Mouse (Mus musculus) midbrain, embryonic 10.5 days (tissue): Measurements from ENCODE around the gene Ski. TPM values are rescaled to one million over a fixed set of nuclear protein-coding genes. Genes with fewer than 3 reads are reported as not detected.

ENCODE experiments used
- DNase-seq: peaks from one replicate; pipeline ENCODE4 v3.0.0-alpha.2; 2017; ENCODE audit warnings: low spot score
- H3K27ac ChIP-seq: fragments of 300-500 bp; sonication (generic); replicated peaks from 2 replicates; pipeline ENCODE4 v1.5.1; 2016; ENCODE audit warnings: mild to moderate bottlenecking
- H3K27me3 ChIP-seq: fragments of 300-500 bp; sonication (generic); 2 replicates; pipeline ENCODE4 v1.6.1; 2016; ENCODE audit warnings: low read depth, mild to moderate bottlenecking; ENCODE audit not compliant: poor library complexity, severe bottlenecking
- H3K36me3 ChIP-seq: fragments of 300-500 bp; sonication (generic); 2 replicates; pipeline ENCODE4 v1.6.1; 2016; ENCODE audit warnings: mild to moderate bottlenecking, moderate library complexity
- H3K4me1 ChIP-seq: fragments of 300-500 bp; sonication (generic); 2 replicates; pipeline ENCODE4 v1.6.1; 2016
- H3K4me3 ChIP-seq: fragments of 300-500 bp; sonication (generic); 2 replicates; pipeline ENCODE4 v1.5.1; 2016; ENCODE audit warnings: mild to moderate bottlenecking, moderate library complexity
- H3K9me3 ChIP-seq: fragments of 300-500 bp; sonication (generic); replicated peaks from 2 replicates; pipeline ENCODE4 v1.6.1; 2016; ENCODE audit warnings: mild to moderate bottlenecking
- WGBS: fragments of 180-500 bp; shearing (Covaris S2); methylation state at CpG from one replicate; pipeline ENCODE4 v1.1.7; 2016; 5-methylcytosine and 5-hydroxymethylcytosine counted together
- polyA plus RNA-seq: library from polyadenylated mRNA; unstranded; fragments of >200 nt; fragmentation: Nextera tagmentation; extraction: Ambion mirVana; gene quantifications from 2 replicates; pipeline ENCODE4 v1.2.1, GENCODE M21; 2016

Gene Ski
- polyA plus RNA-seq, 1 experiment from 2014 or later = 10.1 TPM

GRCm38 (mm10) chr4:155134686-155135172 is 87.7 kb downstream of the Ski start:
- peak overlapping the region; percentile 39 for H3K27ac ChIP-seq
- H3K4me3 ChIP-seq = no peak overlapping the region
- no peaks in the 10 kb centered on the region for H3K36me3 ChIP-seq
- peaks cover 54% of the 10 kb centered on the region for H3K4me1 ChIP-seq
- 87% methylated on average over 7 of the region's 7 CpGs for WGBS
- no peak for DNase-seq
- no peaks in the 10 kb centered on the region for H3K9me3 ChIP-seq
- H3K27me3 ChIP-seq = no peaks in the 10 kb centered on the region

GRCm38 (mm10) chr4:155133658-155134417 is 88.6 kb downstream of the Ski start:
- peak overlapping the region; percentile 39 for H3K27ac ChIP-seq
- H3K4me1 ChIP-seq = peaks cover 54% of the 10 kb centered on the region
- DNase-seq = peak; percentile 41
- WGBS = 64% methylated on average over 20 of the region's 20 CpGs
- H3K4me3 ChIP-seq = no peak overlapping the region
- H3K9me3 ChIP-seq = no peaks in the 10 kb centered on the region
- no peaks in the 10 kb centered on the region for H3K27me3 ChIP-seq
- H3K36me3 ChIP-seq = no peaks in the 10 kb centered on the region

GRCm38 (mm10) chr4:155133188-155133587 is 89.2 kb downstream of the Ski start:
- 43% methylated on average over 3 of the region's 3 CpGs for WGBS
- peaks cover 54% of the 10 kb centered on the region for H3K4me1 ChIP-seq
- H3K27me3 ChIP-seq = no peaks in the 10 kb centered on the region
- H3K36me3 ChIP-seq = no peaks in the 10 kb centered on the region
- peak overlapping the region; percentile 39 for H3K27ac ChIP-seq
- H3K4me3 ChIP-seq = no peak overlapping the region
- no peak for DNase-seq
- no peaks in the 10 kb centered on the region for H3K9me3 ChIP-seq

GRCm38 (mm10) chr4:155130616-155131015 is 91.8 kb downstream of the Ski start:
- peaks cover 57% of the 10 kb centered on the region for H3K4me1 ChIP-seq
- WGBS = 90% methylated on average over 7 of the region's 7 CpGs
- no peak overlapping the region for H3K4me3 ChIP-seq
- H3K9me3 ChIP-seq = no peaks in the 10 kb centered on the region
- H3K36me3 ChIP-seq = no peaks in the 10 kb centered on the region
- no peak overlapping the region for H3K27ac ChIP-seq
- no peaks in the 10 kb centered on the region for H3K27me3 ChIP-seq
- DNase-seq = no peak

- H3K36me3 ChIP-seq = no peaks in the 10 kb centered on the region
- peaks cover 52% of the 10 kb centered on the region for H3K4me1 ChIP-seq
Observed at GRCm38 (mm10) chr4:155129996-155130395, 92.4 kb downstream of the Ski start.

GRCm38 (mm10) chr4:155129132-155129917 is 93.1 kb downstream of the Ski start:
- peak overlapping the region; percentile 39 for H3K27ac ChIP-seq
- H3K27me3 ChIP-seq = no peaks in the 10 kb centered on the region

More at GRCm38 (mm10) chr4:155129996-155130395, 92.4 kb downstream of the Ski start:
- H3K9me3 ChIP-seq = no peaks in the 10 kb centered on the region
- H3K27me3 ChIP-seq = no peaks in the 10 kb centered on the region
- 91% methylated on average over 14 of the region's 14 CpGs for WGBS
- peak overlapping the region; percentile 39; the same call in 1 of the 2 replicates for H3K27ac ChIP-seq
- no peak for DNase-seq
- no peak overlapping the region for H3K4me3 ChIP-seq

GRCm38 (mm10) chr4:155128411-155128810 is 94.0 kb downstream of the Ski start:
- no peaks in the 10 kb centered on the region for H3K27me3 ChIP-seq
- H3K4me3 ChIP-seq = no peak overlapping the region
- peak overlapping the region; percentile 29; the same call in 1 of the 2 replicates for H3K27ac ChIP-seq
- peaks cover 44% of the 10 kb centered on the region for H3K4me1 ChIP-seq
- WGBS = 92% methylated on average over 15 of the region's 15 CpGs
- no peaks in the 10 kb centered on the region for H3K36me3 ChIP-seq
- no peaks in the 10 kb centered on the region for H3K9me3 ChIP-seq
- no peak for DNase-seq

More at GRCm38 (mm10) chr4:155129132-155129917, 93.1 kb downstream of the Ski start:
- no peaks in the 10 kb centered on the region for H3K9me3 ChIP-seq
- no peak for DNase-seq
- 94% methylated on average over 10 of the region's 10 CpGs for WGBS
- no peaks in the 10 kb centered on the region for H3K36me3 ChIP-seq
- peaks cover 48% of the 10 kb centered on the region for H3K4me1 ChIP-seq
- no peak overlapping the region for H3K4me3 ChIP-seq

GRCm38 (mm10) chr4:155126602-155127372 is 95.6 kb downstream of the Ski start:
- Histone ChIP-seq H3K27me3 (no peaks in the 10 kb centered on the region), H3K4me3 (no peak overlapping the region), H3K4me1 (peaks cover 41% of the 10 kb centered on the region), H3K9me3 (no peaks in the 10 kb centered on the region), H3K27ac (peak overlapping the region; percentile 29), H3K36me3 (no peaks in the 10 kb centered on the region)
- 74% methylated on average over 7 of the region's 7 CpGs for WGBS
- DNase-seq = no peak

- Histone ChIP-seq H3K27me3 (no peaks in the 10 kb centered on the region), H3K27ac (peak overlapping the region; percentile 29), H3K4me3 (no peak overlapping the region), H3K36me3 (no peaks in the 10 kb centered on the region), H3K9me3 (no peaks in the 10 kb centered on the region), H3K4me1 (peaks cover 41% of the 10 kb centered on the region)
- 94% methylated on average over 5 of the region's 5 CpGs for WGBS
- DNase-seq = no peak
Observed at GRCm38 (mm10) chr4:155126194-155126593, 96.2 kb downstream of the Ski start.

GRCm38 (mm10) chr4:155125310-155125709 is 97.1 kb downstream of the Ski start:
- Histone ChIP-seq H3K27me3 (no peaks in the 10 kb centered on the region), H3K4me1 (peaks cover 48% of the 10 kb centered on the region), H3K36me3 (no peaks in the 10 kb centered on the region), H3K27ac (peak overlapping the region; percentile 10), H3K4me3 (no peak overlapping the region), H3K9me3 (no peaks in the 10 kb centered on the region)
- DNase-seq = no peak
- WGBS = 64% methylated on average over 7 of the region's 7 CpGs

GRCm38 (mm10) chr4:155123868-155124534 is 98.4 kb downstream of the Ski start:
- DNase-seq = no peak
- 79% methylated on average over 9 of the region's 9 CpGs for WGBS
- H3K4me1 ChIP-seq = peaks cover 52% of the 10 kb centered on the region

More at GRCm38 (mm10) chr4:155123868-155124534, 98.4 kb downstream of the Ski start:
- Histone ChIP-seq H3K9me3 (no peaks in the 10 kb centered on the region), H3K27ac (peak overlapping the region; percentile 55; the same call in 1 of the 2 replicates), H3K4me3 (no peak overlapping the region), H3K36me3 (no peaks in the 10 kb centered on the region), H3K27me3 (no peaks in the 10 kb centered on the region)
